Mouse (Mus musculus): Measurements from ENCODE around the gene Rrad. TPM values are rescaled to one million over a fixed set of nuclear protein-coding genes. Genes with fewer than 3 reads are reported as not detected.

Gene Rrad
- polyA plus RNA-seq, 1 experiment from 2014 or later = 1.3 TPM

DNA sequence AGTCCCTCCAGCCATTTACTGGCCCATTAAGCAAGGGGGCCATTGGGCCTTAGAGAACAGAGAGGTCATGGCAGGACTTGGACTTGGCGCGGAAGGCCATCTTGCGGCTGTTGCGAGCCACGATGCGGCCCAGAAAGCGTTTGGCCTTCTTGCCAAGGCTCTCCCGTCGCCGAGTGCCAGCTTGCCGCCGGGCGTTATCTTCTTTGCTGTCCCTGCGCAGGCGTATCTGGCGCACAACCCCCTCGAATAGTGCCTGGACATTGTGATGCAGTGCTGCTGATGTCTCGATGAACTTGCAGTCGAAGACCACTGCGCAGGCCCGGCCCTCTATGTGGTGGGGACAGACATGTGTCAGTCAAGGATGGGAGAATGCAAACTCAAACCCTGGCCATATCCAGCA is 2.7 kb downstream of the Rrad start:
- no peak overlapping the region for H3K4me2 ChIP-seq (ENCODE audit: low read depth, low read length)
- no peak for ATAC-seq (ENCODE audit: low read depth)
- no peaks in the 10 kb centered on the region for H3K36me3 ChIP-seq (ENCODE audit: control insufficient read depth, insufficient read depth)
- no peaks in the 10 kb centered on the region for H3K9me3 ChIP-seq (replicated peaks; ENCODE audit: control insufficient read depth, low read length)
- WGBS (ENCODE audit: insufficient replicate concordance) = 85% methylated on average over 21 of the region's 21 CpGs
- H3K27me3 ChIP-seq (ENCODE audit: control insufficient read depth, insufficient read depth, low read depth, low read length) = peaks cover 23% of the 10 kb centered on the region
- no peak overlapping the region for H3K9ac ChIP-seq (ENCODE audit: low read depth, low read length)
- no peak overlapping the region for H3K4me3 ChIP-seq (ENCODE audit: low read depth, low read length)
- H3K27ac ChIP-seq (ENCODE audit: low read length) = no peak overlapping the region
- peaks cover 2% of the 10 kb centered on the region; the same call in 1 of the 2 replicates for H3K4me1 ChIP-seq (ENCODE audit: control insufficient read depth, low read depth, low read length)

DNA sequence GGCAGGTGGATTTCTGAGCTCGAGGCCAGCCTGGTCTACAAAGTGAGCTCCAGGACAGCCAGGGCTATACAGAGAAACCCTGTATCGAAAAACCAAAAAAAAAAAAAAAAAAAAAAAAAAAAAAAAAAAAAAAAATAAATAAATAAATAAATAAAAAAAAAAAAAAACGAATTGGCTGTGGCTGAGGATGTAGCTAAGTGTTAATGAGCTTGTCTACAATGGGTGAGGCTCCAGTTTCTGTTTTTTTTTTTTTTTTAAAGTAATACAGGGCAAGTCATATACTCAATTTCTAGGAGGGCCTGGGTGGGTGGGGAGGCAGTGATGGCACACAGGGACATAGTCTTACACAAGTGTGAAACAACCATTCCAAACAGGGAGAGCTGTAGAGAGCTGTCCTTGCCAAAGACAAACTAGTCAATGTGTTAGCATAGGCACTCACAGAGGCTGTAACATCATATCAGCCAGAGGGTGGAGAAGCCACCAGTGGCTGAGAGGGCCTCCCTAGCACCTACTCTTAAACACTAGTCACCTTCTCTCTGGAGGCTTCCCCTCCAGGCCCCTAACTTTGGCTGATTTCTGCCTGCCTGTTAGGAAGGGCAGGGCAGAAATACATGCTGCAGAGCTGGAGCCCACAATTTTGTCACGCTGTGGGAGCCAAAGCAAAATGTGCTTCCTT is 3.9 kb downstream of the Rrad start:
- Histone ChIP-seq H3K27me3 (ENCODE audit: control insufficient read depth, insufficient read depth, low read depth, low read length) (peaks cover 23% of the 10 kb centered on the region), H3K36me3 (ENCODE audit: control insufficient read depth, insufficient read depth) (no peaks in the 10 kb centered on the region), H3K9ac (ENCODE audit: low read depth, low read length) (no peak overlapping the region), H3K4me3 (ENCODE audit: low read depth, low read length) (no peak overlapping the region), H3K9me3 (replicated peaks; ENCODE audit: control insufficient read depth, low read length) (no peaks in the 10 kb centered on the region), H3K4me1 (ENCODE audit: control insufficient read depth, low read depth, low read length) (peaks cover 2% of the 10 kb centered on the region; the same call in 1 of the 2 replicates), H3K27ac (ENCODE audit: low read length) (no peak overlapping the region), H3K4me2 (ENCODE audit: low read depth, low read length) (no peak overlapping the region)
- no peak for ATAC-seq (ENCODE audit: low read depth)
- 52% methylated on average over 4 of the region's 4 CpGs for WGBS (ENCODE audit: insufficient replicate concordance)

DNA sequence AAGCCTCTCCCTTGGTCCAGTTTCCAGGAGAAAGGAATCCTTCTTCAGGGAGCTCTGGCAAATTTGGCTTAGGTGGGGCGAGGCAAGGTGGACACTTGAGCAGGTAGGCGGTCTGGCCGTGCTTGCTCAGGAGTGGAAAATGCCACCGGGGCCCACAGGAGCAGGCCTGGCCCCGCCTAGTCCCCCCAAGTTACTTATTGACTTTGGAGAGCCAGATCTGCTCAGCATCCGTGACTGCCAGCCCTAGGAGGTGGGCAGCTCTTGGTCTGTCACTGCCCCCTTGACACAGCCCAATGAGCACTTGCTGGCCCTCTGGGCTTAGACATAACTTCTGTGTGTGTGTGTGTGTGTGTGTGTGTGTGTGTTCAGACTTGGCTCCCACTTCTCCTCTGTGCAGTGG is 7.0 kb downstream of the Rrad start, which contains the start of gene Cdh16:
Gene Cdh16 (minus strand): TSS at position 236 of the 400 bp plus-strand sequence.
- no peaks in the 10 kb centered on the region for H3K36me3 ChIP-seq (ENCODE audit: control insufficient read depth, insufficient read depth)
- H3K9me3 ChIP-seq (replicated peaks; ENCODE audit: control insufficient read depth, low read length) = no peaks in the 10 kb centered on the region
- no peak for ATAC-seq (ENCODE audit: low read depth)
- H3K4me1 ChIP-seq (ENCODE audit: control insufficient read depth, low read depth, low read length) = no peaks in the 10 kb centered on the region
- 62% methylated on average over 6 of the region's 6 CpGs for WGBS (ENCODE audit: insufficient replicate concordance)
- H3K4me3 ChIP-seq (ENCODE audit: low read depth, low read length) = no peak within 1 kb of the TSS
- H3K9ac ChIP-seq (ENCODE audit: low read depth, low read length) = no peak within 1 kb of the TSS
- no peak within 1 kb of the TSS for H3K4me2 ChIP-seq (ENCODE audit: low read depth, low read length)
- no peak within 1 kb of the TSS for H3K27ac ChIP-seq (ENCODE audit: low read length)
- no peaks in the 10 kb centered on the region for H3K27me3 ChIP-seq (ENCODE audit: control insufficient read depth, insufficient read depth, low read depth, low read length)

DNA sequence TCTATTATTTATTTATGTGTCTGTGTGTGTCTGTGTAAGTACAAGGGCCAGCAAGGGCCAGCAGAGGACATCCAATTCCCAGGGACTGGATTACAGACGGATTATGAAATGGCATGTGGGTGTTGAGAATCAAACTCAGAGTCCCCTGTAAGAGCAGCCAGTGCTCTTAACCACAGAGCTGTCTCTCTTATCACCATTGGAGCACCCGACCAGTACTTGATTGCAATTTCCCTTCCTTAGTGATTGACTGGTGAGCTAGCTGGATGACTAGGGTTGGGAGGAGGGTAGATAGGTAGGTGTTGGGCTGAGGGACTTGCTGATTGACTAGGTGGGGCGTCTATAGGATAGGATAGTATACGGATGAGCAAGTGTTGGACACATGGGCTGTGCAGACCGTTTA is 10.4 kb downstream of the Rrad start:
- ATAC-seq (ENCODE audit: low read depth) = no peak
- 36% methylated on average over 5 of the region's 5 CpGs for WGBS (ENCODE audit: insufficient replicate concordance)
- H3K4me2 ChIP-seq (ENCODE audit: low read depth, low read length) = no peak overlapping the region
- H3K36me3 ChIP-seq (ENCODE audit: control insufficient read depth, insufficient read depth) = no peaks in the 10 kb centered on the region
- no peak overlapping the region for H3K4me3 ChIP-seq (ENCODE audit: low read depth, low read length)
- no peak overlapping the region for H3K9ac ChIP-seq (ENCODE audit: low read depth, low read length)
- H3K27me3 ChIP-seq (ENCODE audit: control insufficient read depth, insufficient read depth, low read depth, low read length) = no peaks in the 10 kb centered on the region
- no peaks in the 10 kb centered on the region for H3K4me1 ChIP-seq (ENCODE audit: control insufficient read depth, low read depth, low read length)
- H3K9me3 ChIP-seq (replicated peaks; ENCODE audit: control insufficient read depth, low read length) = no peaks in the 10 kb centered on the region
- H3K27ac ChIP-seq (ENCODE audit: low read length) = no peak overlapping the region

DNA sequence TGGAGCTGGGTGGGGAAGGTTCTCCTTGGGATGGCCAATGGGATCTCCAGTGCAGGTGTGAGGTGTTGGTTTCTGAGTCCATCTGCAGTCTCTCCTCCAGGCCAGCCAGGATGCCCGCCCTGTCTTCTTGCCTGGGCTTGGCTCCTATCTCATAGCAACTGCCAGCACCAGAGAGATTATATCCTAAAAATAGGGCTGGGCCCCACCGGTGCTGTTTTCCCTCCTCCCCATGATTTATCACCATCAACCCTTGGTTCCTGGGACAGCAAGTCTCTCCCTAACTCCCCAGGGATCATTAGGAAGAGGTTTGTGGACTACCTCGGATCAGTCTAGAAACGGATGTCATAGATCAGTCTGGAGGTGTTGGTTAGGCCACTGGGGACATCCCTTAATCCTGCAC is 18.0 kb downstream of the Rrad start:
- Histone ChIP-seq H3K36me3 (ENCODE audit: control insufficient read depth, insufficient read depth) (no peaks in the 10 kb centered on the region), H3K27me3 (ENCODE audit: control insufficient read depth, insufficient read depth, low read depth, low read length) (no peaks in the 10 kb centered on the region), H3K9me3 (replicated peaks; ENCODE audit: control insufficient read depth, low read length) (no peaks in the 10 kb centered on the region), H3K4me3 (ENCODE audit: low read depth, low read length) (no peak overlapping the region), H3K9ac (ENCODE audit: low read depth, low read length) (no peak overlapping the region), H3K27ac (ENCODE audit: low read length) (no peak overlapping the region), H3K4me2 (ENCODE audit: low read depth, low read length) (no peak overlapping the region), H3K4me1 (ENCODE audit: control insufficient read depth, low read depth, low read length) (no peaks in the 10 kb centered on the region)
- ATAC-seq (ENCODE audit: low read depth) = no peak
- 48% methylated on average over 4 of the region's 4 CpGs for WGBS (ENCODE audit: insufficient replicate concordance)

DNA sequence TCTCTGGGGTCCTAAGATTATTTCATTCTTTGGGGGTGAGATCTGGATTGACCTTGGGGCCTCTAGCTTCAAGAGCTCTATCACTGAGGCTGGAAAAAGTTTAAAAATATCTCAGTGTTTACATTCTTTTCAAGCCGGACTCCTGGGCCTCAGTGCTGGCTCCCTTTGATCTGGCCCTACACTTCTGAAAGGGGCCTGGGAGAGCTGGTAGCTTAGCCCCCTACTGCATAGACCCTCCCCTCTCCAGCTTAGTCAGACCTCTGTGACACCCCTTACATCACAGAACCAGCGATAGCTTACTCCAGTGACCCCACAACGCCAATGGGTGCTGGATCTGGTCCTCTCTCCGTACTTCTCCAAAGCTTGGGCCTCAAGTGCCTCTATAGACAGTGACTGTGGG is 19.5 kb downstream of the Rrad start:
- no peak overlapping the region for H3K4me2 ChIP-seq (ENCODE audit: low read depth, low read length)
- H3K27me3 ChIP-seq (ENCODE audit: control insufficient read depth, insufficient read depth, low read depth, low read length) = no peaks in the 10 kb centered on the region
- H3K36me3 ChIP-seq (ENCODE audit: control insufficient read depth, insufficient read depth) = no peaks in the 10 kb centered on the region
- no peak overlapping the region for H3K9ac ChIP-seq (ENCODE audit: low read depth, low read length)
- no peaks in the 10 kb centered on the region for H3K9me3 ChIP-seq (replicated peaks; ENCODE audit: control insufficient read depth, low read length)
- H3K4me3 ChIP-seq (ENCODE audit: low read depth, low read length) = no peak overlapping the region
- no peak for ATAC-seq (ENCODE audit: low read depth)
- H3K4me1 ChIP-seq (ENCODE audit: control insufficient read depth, low read depth, low read length) = no peaks in the 10 kb centered on the region
- WGBS (ENCODE audit: insufficient replicate concordance) = 55% methylated on average over 4 of the region's 4 CpGs
- no peak overlapping the region for H3K27ac ChIP-seq (ENCODE audit: low read length)

DNA sequence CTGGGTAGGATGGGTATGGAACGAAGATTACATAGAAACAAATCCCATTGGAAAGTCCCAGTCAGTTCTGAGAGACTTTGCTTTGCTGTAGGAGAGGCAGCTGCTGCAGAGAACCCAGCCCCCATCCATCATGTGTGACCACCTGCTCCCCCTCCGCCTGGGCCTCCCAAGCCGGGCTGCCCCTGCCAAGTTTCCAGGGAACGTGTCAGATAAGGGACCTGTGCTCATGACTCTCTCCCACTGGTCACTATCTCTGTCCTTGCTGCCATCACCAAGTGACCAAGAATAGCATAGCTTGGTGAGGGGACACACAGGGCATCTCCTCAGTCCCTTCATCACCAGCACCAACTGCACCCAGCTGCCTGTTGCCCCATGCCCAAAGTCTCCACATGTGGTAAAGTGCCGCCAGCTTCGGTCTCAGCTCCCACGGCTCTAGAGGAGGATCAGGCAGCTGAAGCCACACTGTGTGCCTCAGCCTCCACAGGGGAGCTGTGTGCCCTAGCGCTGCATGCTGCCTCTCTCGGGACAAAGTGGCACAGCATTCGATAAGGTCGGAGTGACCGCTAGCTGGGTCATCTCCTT is 20.9 kb downstream of the Rrad start:
- Histone ChIP-seq H3K4me1 (ENCODE audit: control insufficient read depth, low read depth, low read length) (no peaks in the 10 kb centered on the region), H3K4me3 (ENCODE audit: low read depth, low read length) (no peak overlapping the region), H3K9ac (ENCODE audit: low read depth, low read length) (no peak overlapping the region), H3K9me3 (replicated peaks; ENCODE audit: control insufficient read depth, low read length) (no peaks in the 10 kb centered on the region), H3K27me3 (ENCODE audit: control insufficient read depth, insufficient read depth, low read depth, low read length) (no peaks in the 10 kb centered on the region), H3K36me3 (ENCODE audit: control insufficient read depth, insufficient read depth) (no peaks in the 10 kb centered on the region), H3K4me2 (ENCODE audit: low read depth, low read length) (no peak overlapping the region), H3K27ac (ENCODE audit: low read length) (no peak overlapping the region)
- 66% methylated on average over 12 of the region's 12 CpGs for WGBS (ENCODE audit: insufficient replicate concordance)
- ATAC-seq (ENCODE audit: low read depth) = no peak

DNA sequence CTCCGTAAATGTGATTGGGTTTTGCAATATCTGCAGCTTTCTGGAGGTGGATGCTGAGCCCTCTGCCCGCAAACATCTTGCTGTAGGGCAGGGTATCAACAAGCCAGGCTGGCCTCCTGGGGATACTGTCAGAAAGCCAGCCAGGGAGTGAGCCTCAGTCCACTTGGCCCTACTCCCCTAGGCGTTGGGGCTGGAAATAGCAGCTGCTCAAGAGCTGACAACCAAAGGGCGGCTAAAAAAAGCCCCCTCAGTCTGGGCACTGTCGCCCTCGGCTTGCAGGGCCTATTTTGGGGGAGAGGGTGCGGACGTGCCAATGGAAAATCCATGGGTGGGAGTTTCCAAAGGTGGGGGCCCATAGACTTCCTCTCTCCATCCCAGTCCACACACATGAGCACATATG is 21.9 kb downstream of the Rrad start:
- ATAC-seq (ENCODE audit: low read depth) = no peak
- Histone ChIP-seq H3K9ac (ENCODE audit: low read depth, low read length) (no peak overlapping the region), H3K36me3 (ENCODE audit: control insufficient read depth, insufficient read depth) (no peaks in the 10 kb centered on the region), H3K27ac (ENCODE audit: low read length) (no peak overlapping the region), H3K4me1 (ENCODE audit: control insufficient read depth, low read depth, low read length) (no peaks in the 10 kb centered on the region), H3K4me2 (ENCODE audit: low read depth, low read length) (no peak overlapping the region), H3K4me3 (ENCODE audit: low read depth, low read length) (no peak overlapping the region), H3K27me3 (ENCODE audit: control insufficient read depth, insufficient read depth, low read depth, low read length) (no peaks in the 10 kb centered on the region), H3K9me3 (replicated peaks; ENCODE audit: control insufficient read depth, low read length) (no peaks in the 10 kb centered on the region)
- whole genome bisulfite sequencing (ENCODE audit: insufficient replicate concordance) = 65% methylated on average over 8 of the region's 8 CpGs

DNA sequence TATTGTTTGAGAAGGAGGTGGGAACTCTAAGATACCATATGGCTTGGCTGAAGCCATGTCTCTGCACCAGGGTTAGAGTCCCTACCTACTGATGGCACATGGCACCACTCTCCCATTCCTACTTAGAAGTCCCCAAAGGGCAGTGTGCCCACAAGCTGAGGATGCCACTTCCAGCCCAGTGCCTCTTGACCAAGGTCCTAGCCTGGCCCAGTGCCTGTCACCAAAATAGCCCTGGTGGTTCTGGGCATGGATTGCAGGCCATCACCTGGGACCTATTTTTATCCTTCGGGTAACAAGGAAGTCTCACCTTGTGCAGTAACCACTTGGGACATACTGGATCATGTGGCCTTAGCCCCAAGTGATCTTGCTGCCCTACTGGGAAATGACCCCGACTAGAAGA is 23.2 kb downstream of the Rrad start:
- Histone ChIP-seq H3K27me3 (ENCODE audit: control insufficient read depth, insufficient read depth, low read depth, low read length) (no peaks in the 10 kb centered on the region), H3K9me3 (replicated peaks; ENCODE audit: control insufficient read depth, low read length) (no peaks in the 10 kb centered on the region), H3K4me3 (ENCODE audit: low read depth, low read length) (no peak overlapping the region), H3K27ac (ENCODE audit: low read length) (no peak overlapping the region), H3K9ac (ENCODE audit: low read depth, low read length) (no peak overlapping the region), H3K4me2 (ENCODE audit: low read depth, low read length) (no peak overlapping the region), H3K36me3 (ENCODE audit: control insufficient read depth, insufficient read depth) (no peaks in the 10 kb centered on the region), H3K4me1 (ENCODE audit: control insufficient read depth, low read depth, low read length) (no peaks in the 10 kb centered on the region)
- no peak for ATAC-seq (ENCODE audit: low read depth)
- WGBS (ENCODE audit: insufficient replicate concordance) = 40% methylated on average over 2 of the region's 2 CpGs
